Mouse (Mus musculus) cortical plate, adult 2 months (tissue): ENCODE data around the gene Rgs6.

Experiments used
- CTCF ChIP-seq: fragments of 200-500 bp; IDR thresholded peaks from 2 replicates; pipeline ENCODE4 v1.5.1; 2011; ENCODE audit warnings: mild to moderate bottlenecking, control low read depth, low read length; ENCODE audit not compliant: insufficient read depth; ENCODE audit errors: extremely low read depth
- POLR2A ChIP-seq: fragments of 200-500 bp; IDR thresholded peaks from 2 replicates; pipeline ENCODE4 v1.6.1; 2011; ENCODE audit warnings: mild to moderate bottlenecking, low read length, control low read depth; ENCODE audit not compliant: insufficient read depth; ENCODE audit errors: extremely low read depth

GRCm38 (mm10) chr12:83143071-83143470 is 555.0 kb downstream of the Rgs6 start:
- no peak for TF ChIP-seq CTCF
- TF ChIP-seq POLR2A: no peak
